Mouse (Mus musculus): ENCODE measurements around the gene Net1. TPM values are rescaled to one million over a fixed set of nuclear protein-coding genes. Genes with fewer than 3 reads are reported as not detected.
"Not testable (repeated sequence)": the region's sequence is repeated elsewhere in the genome, so short reads cannot be mapped to it uniquely, and the experiment has no call there.

The Net1 gene
- polyA plus RNA-seq, 1 experiment from 2014 or later, result 46.5 TPM

DNA sequence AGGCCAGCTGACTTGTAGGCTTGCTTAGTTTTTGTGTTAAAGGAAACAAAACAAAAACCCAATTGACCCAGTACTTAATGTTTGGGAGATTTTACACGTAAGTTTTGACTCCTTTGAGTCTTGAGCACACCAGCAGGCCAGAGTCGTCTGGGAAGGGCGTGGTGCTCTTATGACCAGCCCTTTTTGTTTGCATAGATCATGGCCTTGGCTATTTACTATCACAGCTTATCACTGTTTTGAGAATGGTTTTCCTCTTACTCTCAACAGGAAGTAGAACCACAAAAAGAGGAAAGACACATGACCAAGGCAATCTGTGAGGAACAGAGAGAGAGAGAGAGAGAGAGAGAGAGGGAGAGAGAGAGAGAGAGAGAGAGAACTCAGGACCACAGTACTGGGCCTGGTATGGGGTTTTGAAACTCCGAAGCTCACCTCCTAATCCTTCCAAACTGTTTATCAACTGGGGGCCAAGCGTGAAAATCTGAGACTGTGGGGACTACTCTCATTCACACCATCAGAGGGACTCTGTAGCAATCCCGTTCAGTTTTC is 10.8 kb downstream of the Net1 start:
- Histone ChIP-seq H3K27me3 (ENCODE audit: insufficient read depth, low read length) (no peaks in the 10 kb centered on the region), H3K4me1 (ENCODE audit: insufficient read depth) (peaks cover 8% of the 10 kb centered on the region), H3K4me2 (ENCODE audit: low read depth, low read length) (no peak overlapping the region), H3K9me3 (ENCODE audit: low read length) (no peaks in the 10 kb centered on the region), H3K36me3 (replicated peaks; ENCODE audit: insufficient read depth, low read length) (no peaks in the 10 kb centered on the region; the same call in 1 of the 2 replicates), H3K4me3 (ENCODE audit: low read depth, low read length) (no peak overlapping the region), H3K9ac (replicated peaks) (no peak overlapping the region), H3K27ac (ENCODE audit: low read depth) (no peak overlapping the region)
- TF ChIP-seq EP300 (IDR thresholded peaks at IDR 0.05; ENCODE audit: low read depth) (no peak), CTCF (IDR thresholded peaks at IDR 0.05; ENCODE audit: low read depth) (no peak)
- ATAC-seq, result no peak
- WGBS (ENCODE audit: insufficient replicate concordance), result 64% methylated on average over 6 of the region's 6 CpGs
- no peak for DNase-seq

DNA sequence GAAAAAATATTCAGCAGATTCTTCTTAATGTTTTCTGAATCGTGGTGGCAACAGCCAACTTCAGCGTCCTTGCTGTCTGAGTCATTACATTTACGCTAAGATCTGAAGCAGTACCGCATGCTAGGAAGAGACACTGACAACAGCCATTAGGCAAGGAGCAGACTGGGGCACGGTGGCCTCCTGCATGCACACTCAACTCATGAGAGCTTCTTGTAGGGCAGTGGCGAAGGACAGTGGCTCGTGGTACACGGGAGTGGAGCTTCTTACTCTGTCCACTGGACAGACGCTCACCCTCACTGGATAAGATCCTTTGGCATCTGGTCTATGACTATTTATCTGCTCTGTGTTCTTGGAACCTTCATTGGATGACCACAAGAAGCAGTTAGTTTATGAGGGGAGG is 18.7 kb downstream of the Net1 start:
- ATAC-seq (no peak), DNase-seq (no peak)
- H3K9me3 ChIP-seq (ENCODE audit: low read length), result no peaks in the 10 kb centered on the region
- H3K36me3 ChIP-seq (replicated peaks; ENCODE audit: insufficient read depth, low read length), result no peaks in the 10 kb centered on the region
- H3K27ac ChIP-seq (ENCODE audit: low read depth), result no peak overlapping the region
- H3K4me1 ChIP-seq (ENCODE audit: insufficient read depth), result peaks cover 12% of the 10 kb centered on the region
- TF ChIP-seq CTCF (IDR thresholded peaks at IDR 0.05; ENCODE audit: low read depth), result no peak
- TF ChIP-seq EP300 (IDR thresholded peaks at IDR 0.05; ENCODE audit: low read depth), result no peak
- H3K9ac ChIP-seq (replicated peaks), result no peak overlapping the region
- WGBS (ENCODE audit: insufficient replicate concordance), result 88% methylated on average over 9 of the region's 9 CpGs
- H3K4me3 ChIP-seq (ENCODE audit: low read depth, low read length), result no peak overlapping the region
- no peaks in the 10 kb centered on the region for H3K27me3 ChIP-seq (ENCODE audit: insufficient read depth, low read length)
- H3K4me2 ChIP-seq (ENCODE audit: low read depth, low read length), result no peak overlapping the region

DNA sequence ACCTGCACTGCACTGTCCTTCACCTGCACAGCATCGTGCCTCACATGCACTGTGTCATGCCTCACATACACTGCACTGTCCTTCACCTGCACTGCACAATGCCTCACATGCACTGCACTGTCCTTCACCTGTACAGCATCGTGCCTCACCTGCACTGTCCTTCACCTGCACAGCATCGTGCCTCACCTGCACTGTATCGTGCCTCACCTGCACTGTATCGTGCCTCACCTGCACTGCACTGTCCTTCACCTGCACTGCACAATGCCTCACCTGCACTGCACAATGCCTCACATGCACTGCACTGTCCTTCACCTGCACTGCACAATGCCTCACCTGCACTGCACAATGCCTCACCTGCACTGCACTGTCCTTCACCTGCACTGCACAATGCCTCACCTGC is 19.8 kb downstream of the Net1 start:
- H3K9me3 ChIP-seq (ENCODE audit: low read length); H3K9ac ChIP-seq (replicated peaks); H3K4me3 ChIP-seq (ENCODE audit: low read depth, low read length); DNase-seq; H3K4me2 ChIP-seq (ENCODE audit: low read depth, low read length); ATAC-seq; H3K27me3 ChIP-seq (ENCODE audit: insufficient read depth, low read length); H3K36me3 ChIP-seq (replicated peaks; ENCODE audit: insufficient read depth, low read length); H3K27ac ChIP-seq (ENCODE audit: low read depth): not testable (repeated sequence)
- WGBS (ENCODE audit: insufficient replicate concordance), result 84% methylated on average over 5 of the region's 5 CpGs
- peaks cover 20% of the 10 kb centered on the region for H3K4me1 ChIP-seq (ENCODE audit: insufficient read depth)

DNA sequence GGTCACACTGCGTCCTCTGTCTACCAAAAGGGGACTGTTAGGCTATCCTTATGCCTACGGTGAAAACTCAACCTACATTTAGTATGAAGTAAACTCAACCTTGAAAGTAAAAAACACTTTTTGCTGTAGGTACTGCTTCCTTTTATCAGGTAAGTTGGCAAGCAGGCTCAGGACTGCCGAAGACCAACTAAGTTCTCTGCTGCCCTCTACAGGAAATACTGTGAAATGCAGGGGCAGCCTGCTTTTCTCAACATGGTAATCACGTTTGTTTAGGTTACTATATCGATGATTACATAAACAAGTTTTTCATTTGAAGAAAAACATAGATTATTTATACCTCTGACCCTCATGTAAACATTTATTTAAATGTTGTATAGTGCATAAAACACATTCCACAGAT is 21.1 kb downstream of the Net1 start:
- ATAC-seq, result no peak
- Histone ChIP-seq H3K4me1 (ENCODE audit: insufficient read depth) (peaks cover 20% of the 10 kb centered on the region), H3K9ac (replicated peaks) (no peak overlapping the region), H3K36me3 (replicated peaks; ENCODE audit: insufficient read depth, low read length) (no peaks in the 10 kb centered on the region), H3K9me3 (ENCODE audit: low read length) (no peaks in the 10 kb centered on the region), H3K4me3 (ENCODE audit: low read depth, low read length) (no peak overlapping the region), H3K27me3 (ENCODE audit: insufficient read depth, low read length) (no peaks in the 10 kb centered on the region), H3K27ac (ENCODE audit: low read depth) (no peak overlapping the region), H3K4me2 (ENCODE audit: low read depth, low read length) (no peak overlapping the region)
- no peak for TF ChIP-seq EP300 (IDR thresholded peaks at IDR 0.05; ENCODE audit: low read depth)
- TF ChIP-seq CTCF (IDR thresholded peaks at IDR 0.05; ENCODE audit: low read depth), result peak; percentile 98
- peak; percentile 84 for DNase-seq
- 25% methylated on average over 5 of the region's 5 CpGs for WGBS (ENCODE audit: insufficient replicate concordance)

DNA sequence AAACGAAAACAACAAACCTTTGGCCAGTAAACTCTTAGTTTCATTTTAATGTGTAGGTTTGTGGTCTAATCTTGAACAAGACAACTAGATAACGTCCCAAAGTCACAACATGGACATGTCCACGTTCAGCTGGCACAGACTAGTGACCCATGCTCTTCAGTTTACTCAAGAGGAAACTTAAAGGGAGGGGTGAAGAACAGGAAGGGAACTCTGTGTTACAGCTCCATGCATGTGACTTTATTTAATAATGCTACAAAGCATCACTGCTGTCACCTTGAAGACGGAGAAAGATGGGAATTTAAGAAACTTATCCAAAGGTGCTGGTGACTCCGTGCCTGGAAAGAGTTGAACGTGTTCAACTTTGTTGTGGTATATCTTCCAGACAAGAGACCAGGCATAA is 22.0 kb downstream of the Net1 start:
- ATAC-seq, result no peak
- peaks cover 20% of the 10 kb centered on the region for H3K4me1 ChIP-seq (ENCODE audit: insufficient read depth)
- no peaks in the 10 kb centered on the region for H3K27me3 ChIP-seq (ENCODE audit: insufficient read depth, low read length)
- H3K4me3 ChIP-seq (ENCODE audit: low read depth, low read length), result no peak overlapping the region
- H3K9ac ChIP-seq (replicated peaks), result no peak overlapping the region
- 66% methylated on average over 6 of the region's 6 CpGs for WGBS (ENCODE audit: insufficient replicate concordance)
- no peaks in the 10 kb centered on the region for H3K36me3 ChIP-seq (replicated peaks; ENCODE audit: insufficient read depth, low read length)
- 0 out of 2 replicates have a peak overlapping the region, but pooled peaks have one; percentile 55 for H3K27ac ChIP-seq (ENCODE audit: low read depth)
- no peaks in the 10 kb centered on the region for H3K9me3 ChIP-seq (ENCODE audit: low read length)
- H3K4me2 ChIP-seq (ENCODE audit: low read depth, low read length), result no peak overlapping the region
- TF ChIP-seq EP300 (IDR thresholded peaks at IDR 0.05; ENCODE audit: low read depth), result no peak
- TF ChIP-seq CTCF (IDR thresholded peaks at IDR 0.05; ENCODE audit: low read depth), result no peak
- no peak for DNase-seq

DNA sequence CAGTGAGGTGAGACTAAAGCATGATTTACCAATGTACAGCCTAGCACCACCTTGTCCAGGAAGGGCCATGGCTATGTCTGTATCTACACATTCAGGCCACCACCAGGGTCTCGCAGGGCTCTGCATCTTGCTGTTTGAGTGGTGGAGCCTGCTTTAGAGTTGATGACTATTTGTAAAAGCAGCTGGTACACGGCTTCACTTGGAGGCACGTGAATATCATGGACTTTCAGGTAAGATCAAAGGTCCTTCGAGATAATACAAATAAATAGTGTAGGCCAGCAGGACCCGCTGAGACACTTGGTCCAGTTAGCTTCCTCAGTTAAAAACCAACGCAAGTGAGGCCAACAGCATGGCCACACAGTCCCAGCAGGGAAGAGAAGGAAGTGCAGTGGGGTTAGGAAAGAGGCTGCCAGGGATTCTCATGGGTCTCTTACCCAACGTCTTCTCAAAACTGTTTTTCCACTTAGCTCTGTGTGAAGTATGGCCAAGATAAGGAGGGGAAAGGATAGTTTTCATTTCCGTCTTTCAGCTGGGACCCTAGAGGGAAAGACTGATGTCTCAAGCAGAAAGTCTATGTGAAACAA is 22.5 kb downstream of the Net1 start:
- no peak for DNase-seq
- 55% methylated on average over 8 of the region's 8 CpGs for WGBS (ENCODE audit: insufficient replicate concordance)

More for the DNA sequence above, 22.5 kb downstream of the Net1 start:
- Histone ChIP-seq H3K4me2 (ENCODE audit: low read depth, low read length) (no peak overlapping the region), H3K9ac (replicated peaks) (no peak overlapping the region), H3K4me3 (ENCODE audit: low read depth, low read length) (no peak overlapping the region), H3K27ac (ENCODE audit: low read depth) (peak overlapping the region; percentile 55; the same call in 1 of the 2 replicates), H3K36me3 (replicated peaks; ENCODE audit: insufficient read depth, low read length) (no peaks in the 10 kb centered on the region), H3K27me3 (ENCODE audit: insufficient read depth, low read length) (no peaks in the 10 kb centered on the region), H3K4me1 (ENCODE audit: insufficient read depth) (peaks cover 20% of the 10 kb centered on the region), H3K9me3 (ENCODE audit: low read length) (no peaks in the 10 kb centered on the region)
- no peak for TF ChIP-seq CTCF (IDR thresholded peaks at IDR 0.05; ENCODE audit: low read depth)
- no peak for TF ChIP-seq EP300 (IDR thresholded peaks at IDR 0.05; ENCODE audit: low read depth)
- ATAC-seq, result no peak

Measured in liver, postnatal 0 days (tissue).